Mouse (Mus musculus) testis, adult 2 months (tissue): Measurements from ENCODE around the gene Fam71e1. TPM values are rescaled to one million over a fixed set of nuclear protein-coding genes. Genes with fewer than 3 reads are reported as not detected.

Experiments used
- H3K27ac ChIP-seq: fragments of 200-500 bp; 2 replicates; pipeline ENCODE4 v1.5.1; 2012; ENCODE audit warnings: low read depth, low read length; ENCODE audit not compliant: control insufficient read depth, insufficient read depth
- H3K27me3 ChIP-seq: fragments of 200-500 bp; 2 replicates; pipeline ENCODE4 v1.6.1; 2012; ENCODE audit warnings: mild to moderate bottlenecking, low read length, moderate library complexity; ENCODE audit not compliant: control insufficient read depth, insufficient read depth
- H3K36me3 ChIP-seq: fragments of 200-500 bp; 2 replicates; pipeline ENCODE4 v1.6.1; 2012; ENCODE audit warnings: mild to moderate bottlenecking, low read length; ENCODE audit not compliant: control insufficient read depth, insufficient read depth
- H3K4me1 ChIP-seq: fragments of 200-500 bp; 2 replicates; pipeline ENCODE4 v1.6.1; 2012; ENCODE audit warnings: low read length; ENCODE audit not compliant: control insufficient read depth, insufficient read depth
- H3K4me3 ChIP-seq: fragments of 200-500 bp; 2 replicates; pipeline ENCODE4 v1.5.1; 2012; ENCODE audit warnings: low read depth, mild to moderate bottlenecking, low read length, moderate library complexity, mixed read lengths; ENCODE audit not compliant: control insufficient read depth
- CTCF ChIP-seq: fragments of 200-500 bp; IDR thresholded peaks from 2 replicates; pipeline ENCODE4 v1.5.1; 2012; ENCODE audit warnings: low read depth, mild to moderate bottlenecking, inconsistent platforms, low read length, moderate library complexity; ENCODE audit not compliant: control insufficient read depth, insufficient read depth, insufficient replicate concordance
- POLR2A ChIP-seq: fragments of 200-500 bp; IDR thresholded peaks from 2 replicates; pipeline ENCODE4 v1.6.1; 2012; ENCODE audit warnings: low read depth, mild to moderate bottlenecking, inconsistent platforms, low read length, moderate library complexity; ENCODE audit not compliant: control insufficient read depth
- polyA plus RNA-seq: library from polyadenylated mRNA; depleted of rRNA; stranded (reverse); fragments of >200 nt; gene quantifications from 2 replicates; pipeline ENCODE4 v1.2.3, GENCODE M21; 2012

The Fam71e1 gene
- polyA plus RNA-seq, 1 experiment = 1,517 TPM

DNA sequence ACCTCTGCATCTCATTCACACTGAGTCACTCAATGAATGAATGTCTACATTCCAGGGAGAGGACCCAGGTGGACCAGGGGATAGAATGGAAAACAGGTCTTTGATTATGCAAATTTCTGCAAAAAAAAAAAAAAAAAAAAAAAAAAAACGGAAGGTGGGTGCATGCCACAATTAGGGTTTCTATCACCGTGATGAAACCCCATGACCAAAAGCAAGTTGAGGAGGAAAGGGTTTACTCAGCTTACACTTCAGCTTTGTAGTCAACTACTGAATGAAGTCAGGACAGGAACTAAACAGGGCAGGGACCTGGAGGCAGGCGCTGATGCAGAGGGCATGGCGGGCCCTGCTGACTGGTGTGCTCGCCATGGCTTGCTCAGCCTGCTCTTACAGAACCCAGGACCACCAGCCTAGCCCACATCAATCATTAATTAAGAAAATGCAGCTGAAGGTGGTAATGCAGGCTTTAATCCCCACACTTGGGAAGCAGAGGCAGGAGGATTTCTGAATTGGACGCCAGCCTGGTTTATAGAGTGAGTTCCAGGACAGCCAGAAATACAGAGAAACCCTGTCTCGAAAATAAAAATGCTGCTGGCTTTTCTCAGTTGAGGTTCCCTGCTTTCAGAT is 10.7 kb upstream of the Fam71e1 start:
- Histone ChIP-seq H3K36me3 (no peaks in the 10 kb centered on the region), H3K4me3 (no peak overlapping the region), H3K27me3 (no peaks in the 10 kb centered on the region), H3K4me1 (no peaks in the 10 kb centered on the region), H3K27ac (no peak overlapping the region)
- TF ChIP-seq POLR2A = no peak
- TF ChIP-seq CTCF = no peak

GRCm38 (mm10) chr7:44486927-44487575 is 9.3 kb upstream of the Fam71e1 start:
- no peaks in the 10 kb centered on the region for H3K4me1 ChIP-seq
- no peak overlapping the region for H3K4me3 ChIP-seq
- H3K36me3 ChIP-seq = no peaks in the 10 kb centered on the region
- TF ChIP-seq POLR2A (no peak), CTCF (no peak)
- no peaks in the 10 kb centered on the region for H3K27me3 ChIP-seq
- H3K27ac ChIP-seq = no peak overlapping the region

DNA sequence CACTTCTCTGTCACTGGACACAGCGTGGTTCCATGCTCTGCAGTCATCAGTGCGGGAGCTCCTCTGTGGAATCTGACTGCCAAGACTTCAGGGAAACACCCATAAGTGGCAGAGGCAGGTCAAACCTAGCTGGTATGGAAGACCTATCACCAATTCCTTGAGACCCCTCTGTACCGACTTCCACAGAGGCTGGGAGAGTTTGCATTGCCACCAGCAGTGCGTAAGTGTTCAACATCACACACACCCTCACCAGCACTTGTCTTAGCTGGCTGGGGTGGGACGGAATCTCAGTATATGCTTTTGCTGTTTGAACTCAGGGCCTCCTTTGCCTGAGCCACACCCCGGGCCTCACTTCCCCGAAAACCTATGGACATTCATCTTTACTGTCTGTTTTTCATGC is 8.4 kb upstream of the Fam71e1 start:
- Histone ChIP-seq H3K4me1 (no peaks in the 10 kb centered on the region), H3K27me3 (no peaks in the 10 kb centered on the region), H3K36me3 (no peaks in the 10 kb centered on the region), H3K4me3 (no peak overlapping the region), H3K27ac (no peak overlapping the region)
- TF ChIP-seq POLR2A = no peak

DNA sequence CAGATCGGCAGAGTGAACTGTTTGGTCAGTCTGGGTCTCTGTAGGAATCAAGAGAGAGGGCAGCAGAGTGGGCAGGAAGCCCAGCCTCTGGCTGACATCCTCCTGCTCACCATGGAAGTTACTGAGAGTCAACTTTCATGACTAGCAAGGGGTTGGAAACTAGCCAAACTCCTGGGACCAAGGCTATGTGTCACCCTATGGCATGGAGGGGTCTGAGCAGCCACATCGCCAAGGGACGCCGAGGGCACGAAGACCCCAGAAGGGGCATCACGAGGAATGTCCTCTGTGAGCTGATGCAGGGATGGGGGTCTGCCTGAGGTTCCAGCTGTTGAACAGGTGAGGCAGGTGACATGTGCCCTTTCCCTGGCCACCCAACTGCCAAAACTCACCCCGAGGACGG is 7.8 kb upstream of the Fam71e1 start:
- TF ChIP-seq CTCF = no peak
- no peak for TF ChIP-seq POLR2A
- no peak overlapping the region for H3K4me3 ChIP-seq
- H3K36me3 ChIP-seq = no peaks in the 10 kb centered on the region
- H3K27me3 ChIP-seq = no peaks in the 10 kb centered on the region
- no peaks in the 10 kb centered on the region for H3K4me1 ChIP-seq
- no peak overlapping the region for H3K27ac ChIP-seq

- Histone ChIP-seq H3K4me3 (no peak overlapping the region), H3K27ac (no peak overlapping the region), H3K27me3 (no peaks in the 10 kb centered on the region), H3K4me1 (no peaks in the 10 kb centered on the region), H3K36me3 (no peaks in the 10 kb centered on the region)
- TF ChIP-seq CTCF (no peak), POLR2A (no peak)
Measured at GRCm38 (mm10) chr7:44490281-44490680, 6.1 kb upstream of the Fam71e1 start.

- Histone ChIP-seq H3K4me1 (no peaks in the 10 kb centered on the region), H3K27ac (no peak overlapping the region), H3K27me3 (no peaks in the 10 kb centered on the region), H3K4me3 (no peak overlapping the region), H3K36me3 (no peaks in the 10 kb centered on the region)
- TF ChIP-seq POLR2A = no peak
- no peak for TF ChIP-seq CTCF
Measured at GRCm38 (mm10) chr7:44491391-44491790, 5.0 kb upstream of the Fam71e1 start.

DNA sequence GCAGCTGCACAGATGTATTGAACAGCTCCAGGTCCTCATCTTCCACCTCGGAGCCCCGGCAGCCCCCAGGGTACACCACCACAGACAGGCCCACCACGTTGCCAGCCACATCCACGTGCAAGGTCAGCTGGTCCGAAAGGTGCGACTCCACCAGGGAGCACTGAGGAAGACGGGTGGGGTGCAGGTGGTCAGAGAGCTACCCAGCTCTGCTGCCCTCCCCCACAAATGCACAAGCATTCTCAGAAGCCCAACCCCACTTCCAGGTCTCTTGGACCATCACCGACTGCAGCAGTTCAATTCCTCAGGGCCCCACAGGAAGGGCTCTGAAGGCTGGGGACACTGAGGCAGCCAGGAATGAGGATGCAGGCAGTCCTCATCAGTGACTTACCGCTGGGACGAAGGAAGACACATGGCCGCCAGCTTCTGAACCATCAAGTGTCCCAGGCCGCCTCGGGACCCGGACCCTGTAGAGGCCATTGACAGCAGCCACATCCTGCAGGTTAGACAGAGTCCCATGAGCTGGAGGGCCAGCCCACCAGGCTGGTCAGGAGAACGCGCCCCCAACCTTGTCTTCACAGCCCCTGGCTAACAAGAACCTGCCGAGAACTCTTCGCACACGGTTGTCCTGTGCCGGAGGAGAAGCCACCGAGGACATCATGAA is 4.1 kb upstream of the Fam71e1 start:
- no peak overlapping the region for H3K27ac ChIP-seq
- peaks cover 2% of the 10 kb centered on the region for H3K4me1 ChIP-seq
- no peaks in the 10 kb centered on the region for H3K27me3 ChIP-seq
- H3K4me3 ChIP-seq = no peak overlapping the region
- no peaks in the 10 kb centered on the region for H3K36me3 ChIP-seq
- TF ChIP-seq CTCF = no peak
- no peak for TF ChIP-seq POLR2A
